Mouse (Mus musculus): ENCODE measurements around the gene Dgkg. TPM values are rescaled to one million over a fixed set of nuclear protein-coding genes. Genes with fewer than 3 reads are reported as not detected.

Dgkg gene
- total RNA-seq, 4 experiments from 2014 or later, result 53.2 to 63.0 (median 55.1) TPM

DNA sequence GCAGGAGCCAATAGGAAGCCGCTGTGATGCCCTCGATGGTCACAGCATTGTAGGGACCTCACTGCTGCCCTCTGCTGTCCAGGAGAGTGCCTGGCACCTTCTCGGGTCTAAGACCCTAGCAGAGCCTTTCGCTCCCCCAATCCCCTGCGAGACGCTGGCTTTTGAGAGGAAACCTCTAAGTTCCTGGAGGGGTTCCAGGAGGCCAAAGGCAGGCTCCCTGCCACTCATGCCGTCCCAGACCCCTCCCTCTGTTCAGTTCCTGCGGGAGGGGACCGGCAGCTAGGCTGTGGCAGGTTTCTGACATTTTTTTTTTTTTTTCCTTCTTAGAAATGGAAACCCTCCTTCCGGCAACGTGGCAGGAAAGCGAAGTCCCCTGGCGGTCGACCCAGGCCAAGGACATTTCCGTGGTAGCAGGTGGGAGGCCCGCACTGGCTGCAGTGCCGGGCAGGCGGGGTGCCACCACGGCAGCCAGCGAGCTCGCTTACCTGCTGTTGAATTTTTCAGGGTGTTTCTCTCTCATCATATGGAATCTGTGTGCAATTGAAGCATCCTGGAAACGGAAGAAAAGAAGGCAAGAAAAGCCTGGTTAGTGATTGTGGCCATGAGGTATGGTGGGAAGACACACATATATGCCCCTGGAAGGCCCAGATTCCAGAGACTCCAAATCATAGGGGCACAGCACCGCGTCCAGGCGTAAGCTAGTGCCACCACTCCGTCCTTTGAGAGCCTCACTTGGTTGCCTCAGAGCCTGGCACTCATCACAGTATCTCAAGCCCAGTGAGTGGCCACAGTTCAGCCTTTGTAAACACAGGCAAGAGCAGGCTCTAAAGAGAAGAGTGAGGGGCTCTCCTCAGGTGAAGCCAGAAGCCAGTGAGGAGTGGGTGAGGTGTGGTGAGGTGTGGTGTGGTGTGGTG, 108.6 kb downstream of the Dgkg start:
- peak; percentile 72 to 75 for DNase-seq (ENCODE audit: low spot score in 2 of 2)

DNA sequence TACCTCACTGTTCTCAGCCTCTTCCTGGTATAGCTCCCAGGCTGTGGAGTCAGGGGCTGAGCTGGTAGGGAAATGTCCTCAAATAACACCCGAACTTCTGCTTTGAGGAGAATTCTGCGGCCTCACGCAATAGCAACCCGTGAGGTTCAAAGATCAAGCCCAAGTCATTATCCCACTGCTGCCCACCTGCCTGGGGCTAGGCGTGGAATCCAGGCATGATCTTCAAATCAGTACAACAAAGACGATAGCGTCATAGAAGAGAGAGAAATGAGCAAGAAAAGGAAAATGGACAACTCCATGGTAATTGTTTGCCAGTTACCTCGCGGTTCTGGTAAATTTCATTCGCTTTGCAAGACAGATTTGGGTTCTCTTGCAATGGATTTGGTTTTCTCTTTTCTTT, 109.3 kb downstream of the Dgkg start:
- no peak for DNase-seq (ENCODE audit: low spot score in 2 of 2)

DNA sequence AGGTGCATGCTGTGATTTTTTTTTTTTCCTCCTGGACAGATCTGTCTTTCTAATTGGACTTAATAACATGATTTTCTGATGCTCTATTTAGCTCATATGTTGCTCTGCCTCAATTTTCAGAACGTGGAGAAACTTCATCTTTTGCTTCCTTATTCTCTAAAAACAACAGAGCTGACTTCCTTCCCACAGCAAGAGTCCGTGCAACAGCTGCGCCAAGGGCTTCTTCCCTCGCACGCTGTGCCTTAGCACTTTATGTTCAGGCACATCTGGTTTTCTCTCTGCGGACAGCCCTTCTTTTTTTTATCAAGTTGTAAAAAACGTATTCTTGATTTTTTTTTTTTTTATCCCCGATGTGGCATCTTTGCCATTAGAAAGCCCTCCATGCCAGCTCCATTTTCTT, 111.2 kb downstream of the Dgkg start:
- no peak for DNase-seq (ENCODE audit: low spot score in 2 of 2)

DNA sequence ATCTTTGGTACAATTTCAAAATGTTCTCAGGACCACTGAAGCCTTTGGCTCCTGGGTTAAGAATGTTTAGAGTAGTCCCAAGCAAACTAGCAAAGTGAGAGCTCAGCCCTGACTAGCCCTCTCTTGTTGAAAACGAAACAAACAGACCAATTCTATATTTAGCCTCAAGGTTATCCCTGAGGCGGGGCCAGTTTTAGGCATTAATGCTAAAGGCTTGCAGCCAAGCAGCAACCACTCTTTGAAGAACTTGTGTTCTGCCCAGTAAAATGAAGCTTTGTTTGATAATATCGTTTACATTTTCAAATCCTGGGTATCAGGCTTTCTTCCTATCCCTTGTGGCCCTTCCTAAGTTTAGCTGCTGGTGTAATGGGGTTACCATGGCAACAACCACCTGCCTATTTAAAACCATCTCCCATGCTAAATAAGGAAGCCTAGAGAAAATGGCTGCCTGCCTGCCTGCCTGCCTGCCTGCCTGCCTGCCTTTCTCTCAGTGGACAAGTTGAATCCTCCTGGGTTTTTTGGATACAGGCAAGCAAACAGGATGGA, 111.9 kb downstream of the Dgkg start:
- DNase-seq (ENCODE audit: low spot score in 2 of 2), result peak in 1 of 2 experiments; percentile 81

DNA sequence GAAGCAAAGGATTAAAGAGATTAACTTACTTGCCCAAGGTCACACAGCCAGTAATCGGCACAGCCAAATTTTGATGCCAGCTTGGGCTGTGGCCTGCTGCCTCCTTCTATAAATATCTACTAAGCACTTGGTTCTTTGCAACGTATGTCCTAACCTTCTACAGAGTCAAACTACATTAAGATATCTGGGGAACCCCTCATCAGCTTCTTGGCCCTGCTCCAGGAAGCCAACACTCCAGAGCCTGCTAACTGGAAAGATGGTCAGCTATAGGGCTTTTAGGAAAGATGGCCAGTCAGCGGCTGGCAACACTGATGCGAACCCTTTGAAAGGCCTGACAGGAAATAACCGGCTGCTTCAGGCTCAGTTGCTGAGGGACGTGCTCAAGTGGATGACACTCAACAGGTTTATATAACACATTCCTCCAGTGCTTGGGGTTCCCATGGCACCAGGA, 114.3 kb downstream of the Dgkg start:
- DNase-seq (ENCODE audit: low spot score in 2 of 2), result no peak

DNA sequence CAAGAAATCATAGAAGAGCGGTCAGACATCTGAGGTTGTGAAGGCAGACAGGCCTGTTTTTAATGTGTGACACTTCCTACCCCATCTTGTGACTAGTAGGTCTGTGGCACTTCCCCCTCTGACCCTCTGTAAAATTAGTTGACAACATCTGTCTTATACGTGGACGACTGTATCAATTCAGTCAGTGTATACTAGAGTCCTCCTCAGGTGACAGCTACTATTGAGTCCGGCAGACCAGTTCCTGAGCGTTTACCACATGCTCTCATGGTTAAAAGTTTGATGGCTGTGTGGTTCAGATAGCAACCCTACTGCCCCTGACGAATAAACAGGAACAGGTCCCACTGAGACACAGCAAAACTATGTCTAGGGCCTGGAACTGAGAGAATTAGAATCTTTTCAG, 117.7 kb downstream of the Dgkg start:
- no peak for DNase-seq (ENCODE audit: low spot score in 2 of 2)

DNA sequence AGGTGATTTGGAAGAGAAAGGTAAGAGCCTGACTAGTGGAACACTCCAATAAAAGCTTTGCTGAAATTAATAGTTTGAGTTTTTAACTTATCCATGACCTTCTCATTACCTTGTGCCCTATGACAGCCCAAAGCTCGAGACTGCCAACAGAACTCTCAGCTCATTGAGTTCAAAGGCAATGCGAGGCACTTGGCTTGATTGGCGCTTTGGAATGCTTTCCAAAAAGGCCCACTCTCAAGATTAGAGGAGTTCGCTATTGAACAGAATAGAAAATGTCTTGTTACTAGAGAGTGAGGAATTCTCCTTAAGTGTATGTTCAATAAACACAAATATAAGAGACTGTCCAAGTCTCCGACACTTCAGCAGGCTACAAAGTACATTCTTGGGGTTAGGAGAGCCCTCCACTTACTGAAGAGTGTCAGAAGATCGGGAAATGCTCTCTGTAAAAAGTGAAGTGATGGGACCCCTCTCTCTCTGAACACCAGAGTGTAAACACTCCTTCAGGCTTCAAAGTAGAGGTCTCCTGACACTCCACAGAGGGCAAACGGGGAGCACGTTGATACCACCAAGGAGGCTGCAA, 120.3 kb downstream of the Dgkg start:
- DNase-seq (ENCODE audit: low spot score in 2 of 2), result no peak

DNA sequence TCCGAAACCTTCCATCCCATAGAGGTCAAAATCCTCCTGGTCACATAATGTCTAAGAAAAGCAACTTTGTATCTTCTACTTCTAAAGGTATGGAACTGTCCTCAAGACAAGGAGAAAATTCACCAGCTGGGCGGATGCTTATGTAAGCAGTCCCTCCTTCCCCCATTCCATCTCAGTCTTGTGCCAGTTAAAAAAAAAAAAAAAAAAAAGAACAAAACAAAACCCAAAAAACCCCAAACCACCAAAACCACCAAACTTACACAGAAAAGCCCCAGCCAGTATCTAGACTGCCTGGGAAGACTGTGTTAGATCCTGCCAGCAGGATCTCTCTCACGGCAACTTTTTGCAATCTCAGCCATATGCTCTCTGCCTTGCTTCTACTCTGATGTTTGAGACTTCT, 123.9 kb downstream of the Dgkg start:
- no peak for DNase-seq (ENCODE audit: low spot score in 2 of 2)

DNA sequence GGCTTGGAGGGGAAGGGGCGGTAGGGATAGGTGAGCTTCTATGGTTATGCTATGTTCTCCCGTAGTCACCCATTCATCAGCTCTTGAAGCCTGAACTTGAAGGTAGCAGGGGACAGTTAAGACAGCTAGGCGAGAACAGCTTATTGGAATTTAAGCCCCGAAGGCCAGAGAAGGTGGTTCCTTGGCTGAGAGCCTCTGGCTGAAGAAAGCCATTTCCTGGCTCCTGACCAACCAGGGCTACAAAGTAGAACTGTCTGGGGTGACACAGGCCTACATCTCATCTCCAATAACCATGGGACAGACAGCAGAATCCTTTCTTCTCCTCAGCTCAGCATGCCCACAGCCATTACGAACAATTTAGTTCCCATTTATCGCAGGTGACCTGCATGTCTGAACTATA, 125.2 kb downstream of the Dgkg start:
- no peak for DNase-seq (ENCODE audit: low spot score in 2 of 2)

DNA sequence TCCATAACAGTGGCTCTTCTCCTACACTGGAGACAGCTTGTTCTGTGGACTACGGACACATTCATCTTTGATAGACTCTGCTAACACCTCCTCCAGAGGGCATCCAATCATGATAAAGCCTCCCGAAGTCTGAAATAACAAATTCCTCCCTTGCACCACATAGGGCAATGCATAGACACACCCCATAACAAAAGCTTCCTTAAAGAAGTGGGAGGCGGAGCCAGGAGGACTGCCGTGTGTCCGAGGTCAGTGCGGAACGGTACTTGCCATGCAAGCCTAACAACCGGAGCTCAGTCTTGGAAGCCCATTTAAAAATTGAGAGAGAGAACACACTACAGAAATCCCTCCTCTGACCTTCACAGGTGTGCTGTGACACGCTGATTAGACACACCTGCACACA, 126.0 kb downstream of the Dgkg start:
- DNase-seq (ENCODE audit: low spot score in 2 of 2), result no peak

DNA sequence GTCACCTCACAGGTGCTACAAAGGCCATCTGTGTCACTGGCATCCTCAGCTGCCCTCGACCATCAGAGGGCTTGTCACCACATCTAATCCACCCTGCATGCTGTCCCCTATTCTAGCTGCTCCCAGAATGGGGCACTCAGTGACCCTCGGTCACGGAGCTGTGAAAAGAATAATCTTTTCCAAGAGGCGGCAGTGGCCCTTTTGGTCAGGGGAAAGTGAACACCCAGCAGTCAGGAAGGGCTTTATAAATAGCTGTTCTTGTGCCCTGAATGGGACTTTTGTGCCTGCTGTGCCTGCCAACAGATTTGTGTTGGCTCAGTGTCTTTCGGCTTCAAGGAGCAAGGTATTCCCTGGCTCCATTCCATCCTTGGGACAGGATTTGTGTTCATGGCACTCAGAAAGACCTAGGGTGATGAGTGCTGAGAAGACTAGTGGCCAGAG, 129.5 kb downstream of the Dgkg start:
- DNase-seq (ENCODE audit: low spot score in 2 of 2), result no peak

DNA sequence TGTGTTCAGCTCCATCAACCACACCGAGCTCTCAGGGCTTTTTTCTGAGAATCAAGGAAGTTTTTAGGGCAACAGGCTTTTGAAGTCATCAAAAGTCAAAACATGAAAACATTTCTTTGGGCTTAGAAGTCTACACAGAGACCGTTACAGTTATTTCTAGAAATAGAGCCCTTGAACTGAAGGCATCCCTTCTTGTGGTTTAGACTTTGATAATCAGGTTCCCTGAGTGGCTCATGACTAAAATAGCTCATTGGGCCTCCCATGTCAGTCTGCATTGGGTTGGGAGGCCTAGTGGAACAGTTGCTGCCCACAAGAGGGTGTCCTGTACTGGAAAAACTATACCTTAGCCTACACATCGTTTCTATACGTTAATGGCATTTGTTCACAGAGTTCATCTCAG, 130.6 kb downstream of the Dgkg start:
- no peak for DNase-seq (ENCODE audit: low spot score in 2 of 2)

DNA sequence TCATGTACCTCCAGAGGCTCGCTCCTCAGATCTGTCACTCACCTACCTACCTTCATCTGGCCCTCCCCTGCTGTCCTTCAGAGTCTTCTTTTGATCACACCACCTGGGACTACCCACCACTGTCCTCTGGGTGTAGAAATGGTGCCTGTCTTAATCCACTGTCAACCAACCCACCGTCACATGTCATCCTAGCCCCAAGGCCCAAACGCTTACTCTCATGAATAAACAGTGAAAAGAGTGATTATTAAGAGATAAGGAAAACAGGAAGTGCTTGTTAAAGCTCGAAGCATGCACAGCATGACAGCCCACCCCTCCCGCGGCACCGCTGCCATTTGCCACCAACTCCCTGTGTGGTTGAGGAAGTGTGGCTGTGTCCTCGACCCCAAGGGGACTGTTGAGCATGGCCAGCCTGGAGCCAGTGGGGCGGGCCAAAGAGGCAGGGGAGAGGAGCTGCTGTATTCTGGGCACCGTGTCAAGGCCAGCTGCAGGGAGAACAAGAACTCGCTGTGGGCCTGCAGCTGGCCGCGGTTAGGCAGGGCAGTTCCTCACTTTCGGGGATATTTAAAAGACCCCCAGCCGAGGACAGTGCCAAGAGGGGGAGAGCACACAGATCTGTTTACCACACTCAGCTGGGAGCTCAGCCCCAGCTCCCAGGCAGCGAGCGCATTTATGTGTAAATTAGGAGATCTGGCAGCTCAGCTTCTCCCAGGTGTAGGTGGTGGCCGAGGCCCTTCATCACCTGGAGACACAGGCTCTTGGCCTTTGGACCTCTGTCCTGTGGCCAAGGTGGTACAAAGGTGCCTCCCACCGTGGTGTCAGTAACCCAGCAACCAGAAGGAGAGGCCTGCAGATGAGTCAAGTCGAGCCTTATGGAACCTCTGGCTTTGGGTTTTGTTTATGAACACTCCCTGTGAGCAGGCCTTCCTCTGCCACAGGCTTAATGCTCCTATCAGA, 139.3 kb downstream of the Dgkg start:
- DNase-seq (ENCODE audit: low spot score in 2 of 2), result peak in 1 of 2 experiments; percentile 84

DNA sequence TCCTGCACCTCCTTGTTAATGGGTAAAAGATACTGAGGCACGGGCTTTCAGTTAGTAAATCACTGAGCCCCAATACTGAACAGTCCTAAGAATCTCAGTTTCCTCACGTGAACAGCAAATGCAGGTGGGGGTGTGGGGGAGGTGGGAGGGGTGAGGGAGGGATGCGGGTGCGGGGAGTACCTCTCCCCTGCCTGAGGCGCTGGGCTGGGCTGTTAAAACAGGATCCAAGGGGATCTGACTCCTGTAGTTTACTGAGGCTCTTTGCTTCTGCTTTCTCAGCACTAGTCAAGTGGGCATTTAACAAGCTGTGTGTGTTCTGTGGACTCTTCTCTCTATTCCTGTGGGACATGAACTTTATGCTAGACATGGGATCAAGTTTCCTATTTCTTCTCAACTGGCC, 141.5 kb downstream of the Dgkg start:
- DNase-seq (ENCODE audit: low spot score in 2 of 2), result no peak

DNA sequence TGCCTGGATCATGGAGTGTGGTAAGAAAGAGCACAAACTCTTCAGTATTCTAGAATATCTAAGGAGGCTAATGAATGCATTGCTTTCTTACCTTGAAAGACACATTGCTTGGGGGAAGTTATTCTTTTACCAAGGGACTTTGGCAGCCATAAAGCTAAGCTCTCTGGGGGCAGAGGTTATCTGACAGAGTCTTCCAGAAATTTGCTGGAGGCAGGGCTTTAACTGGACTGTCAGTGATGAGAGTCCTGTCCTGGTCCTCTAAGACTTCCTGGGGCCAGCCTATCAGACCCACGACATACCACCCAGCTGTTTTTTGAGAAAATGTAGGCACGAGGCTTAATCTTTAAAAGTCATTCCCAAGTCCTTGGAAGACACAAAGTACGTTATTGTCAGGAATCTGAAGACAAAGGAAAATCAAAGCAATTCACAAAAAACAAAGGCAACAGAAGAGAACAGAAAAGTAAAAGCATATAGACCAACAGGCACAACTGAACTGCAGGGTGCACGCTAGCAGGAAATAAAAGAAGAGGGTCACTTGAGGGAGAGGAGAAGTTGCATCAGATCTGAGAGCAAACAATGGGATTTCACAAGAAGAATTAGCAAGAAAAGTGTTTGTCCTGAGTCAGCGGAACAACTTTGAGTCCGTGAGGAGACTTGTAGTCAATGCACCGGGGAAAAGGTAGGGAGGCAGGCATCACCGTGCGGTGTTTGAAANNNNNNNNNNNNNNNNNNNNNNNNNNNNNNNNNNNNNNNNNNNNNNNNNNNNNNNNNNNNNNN, 146.0 kb downstream of the Dgkg start:
- no peak for DNase-seq (ENCODE audit: low spot score in 2 of 2)

DNA sequence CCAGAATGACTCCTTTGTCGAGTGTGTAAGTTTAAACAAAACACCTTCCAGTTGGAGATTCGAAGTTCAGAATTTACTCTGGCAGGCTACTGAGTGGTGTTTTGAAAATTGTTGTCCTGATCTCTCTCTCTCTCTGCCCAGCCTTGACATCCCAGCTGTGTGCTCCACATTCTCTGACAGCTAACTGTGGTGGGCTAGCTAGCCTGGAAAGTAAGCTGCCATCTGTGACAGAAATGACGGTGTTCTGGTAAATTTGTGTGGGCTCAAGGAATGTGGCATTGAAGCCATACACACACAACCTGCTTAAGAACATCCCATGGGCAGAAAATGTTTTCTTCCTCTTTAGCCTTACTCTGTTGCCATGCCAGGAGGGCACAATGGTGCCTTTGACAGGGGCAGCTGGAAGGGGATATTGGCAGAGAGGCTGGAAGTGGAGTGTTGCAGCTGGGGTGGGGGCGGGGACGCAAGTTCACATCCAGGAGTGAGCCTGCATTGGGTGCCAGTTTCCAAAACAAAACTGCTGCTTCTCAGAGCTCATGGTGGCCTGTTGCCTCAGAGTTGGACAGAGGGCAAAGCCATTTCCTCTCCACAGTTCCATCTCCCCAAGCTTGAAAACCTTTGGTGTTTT, 148.0 kb downstream of the Dgkg start:
- peak in 1 of 2 experiments; percentile 44 for DNase-seq (ENCODE audit: low spot score in 2 of 2)

DNA sequence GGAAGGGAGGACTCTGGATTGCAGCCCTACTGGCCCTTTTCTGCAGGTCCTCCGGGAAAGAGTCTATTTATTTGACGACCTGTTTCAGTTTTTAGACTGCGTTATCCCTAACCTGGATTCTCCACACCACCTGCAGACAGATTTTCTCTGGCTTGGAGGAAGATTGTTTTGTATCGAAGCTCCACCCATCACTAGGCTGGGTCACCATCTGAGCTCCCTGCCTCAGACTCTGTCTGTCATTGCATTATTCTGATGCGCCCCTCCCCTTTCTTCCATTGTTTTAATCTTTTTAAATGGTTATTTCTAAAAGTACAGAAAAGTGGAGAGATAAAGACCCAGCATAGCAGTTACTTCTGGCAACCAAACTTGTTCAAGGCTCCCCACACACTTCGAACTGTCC, 151.4 kb downstream of the Dgkg start:
- no peak for DNase-seq (ENCODE audit: low spot score in 2 of 2)

DNA sequence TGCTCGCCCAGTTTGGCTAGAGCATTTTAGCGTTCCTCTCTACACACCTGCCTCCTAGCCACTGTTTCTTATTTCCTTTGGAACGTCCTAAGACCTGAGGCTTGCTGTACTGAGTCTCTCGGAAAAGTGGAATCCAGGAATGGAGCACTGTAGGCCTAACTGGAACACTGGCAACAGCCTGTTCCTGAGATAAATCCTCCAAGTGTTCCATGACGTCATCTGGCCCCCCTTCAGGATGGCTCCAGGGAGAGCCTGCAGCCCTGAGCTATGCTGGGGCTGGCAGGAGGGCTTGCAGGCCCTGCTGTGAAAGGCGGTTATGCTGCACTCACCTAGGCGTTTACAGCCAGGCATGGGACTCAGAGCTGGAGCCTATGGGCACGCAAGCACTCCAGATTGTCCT, 152.2 kb downstream of the Dgkg start:
- peak in 1 of 2 experiments; percentile 58 for DNase-seq (ENCODE audit: low spot score in 2 of 2)

DNA sequence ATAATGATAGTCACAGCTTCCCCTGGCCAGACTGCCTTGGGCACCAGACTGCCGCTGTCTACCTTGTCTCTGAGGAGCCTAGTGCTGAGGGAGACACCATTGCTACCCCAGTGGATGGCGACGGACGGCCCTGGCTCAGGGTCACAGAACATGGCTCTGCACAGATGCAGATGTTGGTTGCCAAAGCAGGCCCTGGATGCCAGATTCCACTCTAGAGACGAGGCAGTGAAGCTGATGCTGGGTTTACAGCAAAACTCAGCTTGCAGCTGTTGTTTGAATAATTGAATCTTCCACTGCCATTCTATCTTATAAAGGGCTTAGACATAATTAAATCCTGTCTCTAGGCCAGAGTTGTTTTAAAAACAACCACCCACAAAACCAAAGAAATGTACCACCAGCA, 153.0 kb downstream of the Dgkg start:
- no peak for DNase-seq (ENCODE audit: low spot score in 2 of 2)

DNA sequence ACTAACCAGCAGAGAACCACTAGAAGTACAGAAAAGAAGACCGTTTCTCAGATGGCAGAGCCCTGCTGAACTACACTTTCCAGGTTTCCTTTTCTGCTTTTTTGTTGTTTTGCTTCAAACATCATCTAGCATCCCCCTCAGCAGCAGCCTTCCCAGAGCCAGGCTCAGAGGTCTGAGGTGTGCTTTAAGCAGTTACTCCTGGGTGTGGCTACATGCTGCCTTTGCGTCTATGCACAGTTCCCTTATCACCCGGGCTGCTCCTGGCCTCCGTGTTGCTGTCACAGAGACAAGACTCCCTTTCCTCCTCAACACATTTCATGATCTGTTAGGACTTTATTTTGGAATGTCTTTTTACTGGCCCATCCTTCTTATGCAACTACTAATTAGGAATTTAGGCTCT, 153.6 kb downstream of the Dgkg start:
- DNase-seq (ENCODE audit: low spot score in 2 of 2), result no peak
